Mouse (Mus musculus) pancreas, adult 10 weeks (tissue): ENCODE results near the gene Adgre5. TPM values are rescaled to one million over a fixed set of nuclear protein-coding genes. Genes with fewer than 3 reads are reported as not detected.

ENCODE experiments used
- polyA plus RNA-seq: library from polyadenylated mRNA; stranded (reverse); fragments of 350-450 nt; fragmentation: Illumina TruSeq; extraction: RNeasy Lipid Tissue Mini Kit (QIAGEN cat#74804); gene quantifications from one replicate; pipeline ENCODE4 v1.2.3, GENCODE M21; 2015; ENCODE audit warnings: low read depth, low replicate concordance; ENCODE audit not compliant: insufficient read depth

The Adgre5 gene
- 16.6 TPM for polyA plus RNA-seq

DNA sequence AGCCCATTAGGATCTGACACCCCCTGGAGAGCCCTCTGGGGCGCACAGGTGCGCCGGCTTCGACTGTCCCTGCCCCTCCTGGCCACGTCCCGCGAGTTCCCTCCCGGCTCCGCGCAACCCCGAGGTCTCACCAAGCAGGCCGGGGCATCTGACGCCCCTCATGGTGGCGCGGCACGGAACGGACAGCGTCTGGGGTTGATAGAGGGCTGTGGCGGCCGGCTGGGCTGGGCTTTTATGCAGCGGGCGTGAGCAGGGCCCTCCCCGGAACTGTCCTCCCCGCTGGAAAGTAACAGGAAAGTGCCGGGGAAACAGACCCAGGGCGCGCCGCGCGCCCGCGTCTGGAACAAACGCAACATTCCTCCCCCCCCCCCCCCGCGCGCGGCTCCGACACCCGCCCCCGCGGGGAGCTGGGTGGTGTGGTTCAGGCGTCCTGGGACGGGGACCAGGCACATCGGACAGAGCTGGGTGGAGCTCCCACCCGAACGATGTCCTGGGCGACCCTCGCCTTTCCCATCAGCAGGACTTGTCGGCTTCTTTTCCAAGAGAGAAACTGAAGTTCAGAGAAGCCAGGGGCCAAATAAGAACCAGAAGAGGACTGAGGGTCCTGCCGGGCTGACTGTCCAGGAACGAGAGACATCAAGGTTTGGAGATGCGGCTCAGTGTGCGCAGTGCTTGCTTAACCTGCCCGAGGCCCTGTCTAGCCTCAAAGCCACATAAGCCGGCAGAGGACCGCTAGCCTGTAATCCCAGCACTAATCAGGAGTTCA is at the start of gene Adgre5:
TSS of gene Adgre5 (minus strand) at position 351 of the 766 bp plus-strand sequence.

GRCm38 (mm10) chr8:83715031-83715690 is 26.0 kb downstream of the Adgre5 start, which contains the start of gene Ddx39:
Ddx39 (plus strand) TSS chr8:83715177.

DNA sequence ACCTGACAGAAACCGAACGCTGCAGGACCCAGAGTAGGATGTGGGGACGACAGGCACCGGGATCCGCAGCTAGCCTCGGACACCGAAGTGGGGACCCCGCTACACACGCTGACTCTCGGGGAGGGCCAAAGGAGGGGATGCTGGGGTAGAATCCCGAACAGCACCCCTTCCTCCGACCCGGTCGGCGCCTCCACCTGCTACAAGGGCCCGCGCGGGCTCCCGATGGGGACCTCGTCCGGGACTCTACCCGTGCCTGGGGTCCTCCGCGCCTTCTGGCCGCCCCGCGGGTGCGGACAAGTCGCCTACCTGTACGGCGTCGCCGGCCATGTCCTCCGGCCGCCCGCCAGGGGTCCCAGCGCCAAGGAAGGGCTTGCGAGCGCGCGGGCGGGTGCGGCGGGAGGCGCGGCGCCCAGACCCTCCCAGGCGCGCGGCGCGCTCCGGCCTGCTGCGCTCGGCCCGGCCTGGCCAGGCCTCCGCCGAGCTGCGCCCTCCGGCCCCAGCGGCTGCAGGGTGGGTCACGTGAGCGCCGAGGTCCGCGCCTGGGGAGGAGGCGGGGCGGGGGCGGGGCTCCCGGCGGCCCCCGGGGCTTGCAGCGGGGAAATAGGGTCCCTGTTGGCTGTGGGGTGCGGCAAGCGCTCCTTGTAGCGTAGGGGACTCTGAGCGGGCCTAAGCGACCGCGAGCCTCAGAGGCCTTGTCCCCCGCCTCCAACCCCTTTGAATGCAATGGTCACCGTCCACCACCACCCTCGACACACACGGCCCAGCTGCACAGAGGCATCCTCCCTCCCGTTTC is 42.3 kb downstream of the Adgre5 start, which contains the start of gene Pkn1:
TSS of gene Pkn1 (minus strand) at position 519 of the 793 bp plus-strand sequence.

Other genes starting within 250 kb of the Adgre5 start
- not detected for gene Olfr370, start 205.5 kb downstream of the Adgre5 start, polyA plus RNA-seq
- 74.6 TPM for gene Ndufb7, start 174.7 kb downstream of the Adgre5 start, polyA plus RNA-seq
- gene Tecr, start 133.4 kb downstream of the Adgre5 start, polyA plus RNA-seq, result 77.7 TPM
- gene Dnajb1, start 133.1 kb downstream of the Adgre5 start, polyA plus RNA-seq, result 7.8 TPM
- 9.7 TPM for gene Gipc1, start 88.6 kb downstream of the Adgre5 start, polyA plus RNA-seq
- 0.18 TPM for gene Ptger1, start 74.6 kb downstream of the Adgre5 start, polyA plus RNA-seq
- gene Pkn1, start 42.1 kb downstream of the Adgre5 start, polyA plus RNA-seq, result 26.2 TPM
- 10.1 TPM for gene Ddx39, start 26.1 kb downstream of the Adgre5 start, polyA plus RNA-seq
- 7.4 TPM for gene Adgrl1, start 158.8 kb upstream of the Adgre5 start, polyA plus RNA-seq
- gene Gm10644, start 213.9 kb upstream of the Adgre5 start, polyA plus RNA-seq, result 1.7 TPM
- gene Asf1b, start 214.2 kb upstream of the Adgre5 start, polyA plus RNA-seq, result 0.78 TPM
- 14.2 TPM for gene Prkaca, start 231.7 kb upstream of the Adgre5 start, polyA plus RNA-seq